Mouse (Mus musculus) E14TG2a.4 (cell line): ENCODE results near the gene Wfikkn1.

Experiments
- CTCF ChIP-seq: conservative IDR thresholded peaks from 2 replicates; pipeline ENCODE4 v1.5.1; 2014; ENCODE audit warnings: low read length
- NANOG ChIP-seq: IDR thresholded peaks from 2 replicates; pipeline ENCODE4 v1.6.1; 2014; ENCODE audit warnings: borderline replicate concordance, low read length, mixed read lengths

DNA sequence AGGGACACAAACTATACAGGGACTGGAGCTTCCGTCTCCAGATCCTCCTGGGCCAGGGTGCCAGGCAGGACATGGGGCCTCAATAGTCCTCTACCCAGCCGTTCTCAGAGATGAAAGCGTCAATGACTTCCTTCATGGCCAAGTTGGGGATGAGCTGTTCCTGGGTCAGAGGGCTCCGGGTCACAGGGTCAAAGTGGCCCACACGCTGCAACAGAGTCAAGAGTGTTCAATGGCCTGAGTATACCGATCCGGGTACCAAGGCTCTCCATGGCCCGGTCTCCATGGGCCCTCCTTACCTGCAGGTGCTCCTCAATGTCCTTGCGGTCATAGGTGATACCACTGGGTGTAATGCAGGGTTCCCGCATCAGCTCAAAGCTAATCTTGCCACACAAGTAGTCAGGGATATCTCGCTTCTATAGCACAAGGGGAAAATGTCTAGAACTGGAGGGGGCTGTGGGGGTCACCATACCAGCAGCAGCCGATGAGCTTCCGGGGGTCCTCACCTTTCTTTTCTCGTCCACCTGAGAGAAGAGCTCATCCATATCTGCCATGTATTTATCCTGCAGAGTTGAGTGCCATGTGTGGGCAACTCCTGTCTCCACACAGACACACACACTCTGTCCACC is 49.7 kb downstream of the Wfikkn1 start:
- TF ChIP-seq CTCF (no peak), NANOG (no peak)
